Mouse (Mus musculus) right cerebral cortex, postnatal 14 days (tissue): Measurements from ENCODE around the gene Gpc1.
A peak's percentile ranks its signal among the peaks of the same experiment; 100 is the strongest.

Experiments used
- DNase-seq: peaks from one replicate; pipeline ENCODE4 v3.0.0; 2022

The Gpc1 gene

GRCm38 (mm10) chr1:92837931-92838833 is 6.7 kb downstream of the Gpc1 start:
- no peak for DNase-seq

- DNase-seq, result no peak
These were observed 7.8 kb downstream of the Gpc1 start for GRCm38 (mm10) chr1:92839211-92839610.

GRCm38 (mm10) chr1:92840231-92840890 is 8.9 kb downstream of the Gpc1 start:
- DNase-seq, result no peak

DNA sequence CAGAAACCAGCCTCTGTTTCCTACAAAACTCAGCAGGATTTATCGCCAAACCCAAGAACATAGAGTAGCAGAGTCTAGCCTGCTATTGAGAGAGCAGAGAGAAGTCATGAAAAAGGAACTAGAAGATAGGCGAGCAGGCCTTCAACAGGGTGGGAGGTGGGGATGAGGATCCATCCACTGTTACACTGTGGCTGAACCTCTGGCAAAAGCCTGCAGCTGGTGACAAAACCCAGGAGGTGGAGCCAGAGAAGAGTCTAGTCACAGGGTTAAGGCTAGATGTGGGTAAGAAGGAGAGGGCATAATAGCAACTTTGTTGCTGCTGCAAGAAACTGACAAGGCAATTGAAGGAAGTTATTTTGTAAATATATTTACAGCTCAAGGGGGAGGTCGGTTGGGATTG is 10.0 kb downstream of the Gpc1 start:
- no peak for DNase-seq

DNA sequence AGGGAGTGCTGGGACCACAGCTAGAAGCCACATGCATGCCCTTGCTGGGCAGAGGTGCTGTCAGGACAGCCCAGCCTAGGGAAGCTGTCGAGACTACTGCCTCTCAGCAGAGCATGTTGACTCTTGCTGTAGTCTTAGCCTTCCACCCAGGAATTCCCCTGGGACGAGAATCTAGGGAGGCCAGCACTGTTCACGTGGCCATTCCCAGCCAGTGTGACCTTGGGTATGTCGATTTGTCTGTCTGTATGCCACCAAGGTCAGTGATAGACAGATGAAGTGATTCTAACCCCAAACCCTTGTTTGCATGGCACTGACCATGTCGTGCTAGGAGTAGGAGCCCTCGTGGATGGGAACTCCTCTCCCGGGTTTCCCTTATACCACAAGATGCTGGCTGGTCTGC is 14.4 kb downstream of the Gpc1 start:
- DNase-seq, result no peak

GRCm38 (mm10) chr1:92847873-92848839 is 16.7 kb downstream of the Gpc1 start:
- DNase-seq, result peak; percentile 67

GRCm38 (mm10) chr1:92849491-92849890 is 18.0 kb downstream of the Gpc1 start:
- DNase-seq, result no peak

DNA sequence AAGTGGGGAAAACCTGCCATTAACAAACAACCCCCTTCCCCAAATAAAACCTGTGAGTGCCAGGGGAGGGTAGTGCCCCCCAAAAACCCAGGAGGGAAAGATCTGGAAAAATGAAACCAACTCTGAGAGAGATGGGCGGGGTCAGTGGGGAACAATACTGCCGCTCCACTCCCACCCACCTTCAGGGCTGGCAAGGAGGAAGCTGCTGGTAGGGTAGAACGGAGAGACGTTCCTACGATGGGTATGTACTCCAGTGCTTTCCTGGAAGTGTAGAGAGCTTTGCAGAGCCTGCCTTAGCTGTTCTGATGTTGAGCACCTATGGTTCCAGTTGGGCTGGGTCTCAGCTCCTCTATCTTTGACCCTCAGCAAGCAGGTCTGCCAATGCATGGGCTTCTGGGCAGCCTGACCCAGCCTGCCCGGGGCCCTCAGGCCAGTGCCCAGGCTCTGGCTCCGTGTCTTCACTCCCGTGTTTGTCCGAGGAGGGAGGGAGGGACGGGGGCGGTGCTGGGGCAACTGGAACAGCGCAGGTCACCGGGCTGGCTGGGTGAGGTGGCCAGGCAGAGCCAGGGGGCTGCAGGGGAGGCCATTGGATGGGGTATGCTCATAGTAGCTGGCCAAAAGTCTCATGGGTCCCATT is 18.6 kb downstream of the Gpc1 start:
- DNase-seq, result no peak

GRCm38 (mm10) chr1:92852450-92852849 is 21.0 kb downstream of the Gpc1 start:
- no peak for DNase-seq

DNA sequence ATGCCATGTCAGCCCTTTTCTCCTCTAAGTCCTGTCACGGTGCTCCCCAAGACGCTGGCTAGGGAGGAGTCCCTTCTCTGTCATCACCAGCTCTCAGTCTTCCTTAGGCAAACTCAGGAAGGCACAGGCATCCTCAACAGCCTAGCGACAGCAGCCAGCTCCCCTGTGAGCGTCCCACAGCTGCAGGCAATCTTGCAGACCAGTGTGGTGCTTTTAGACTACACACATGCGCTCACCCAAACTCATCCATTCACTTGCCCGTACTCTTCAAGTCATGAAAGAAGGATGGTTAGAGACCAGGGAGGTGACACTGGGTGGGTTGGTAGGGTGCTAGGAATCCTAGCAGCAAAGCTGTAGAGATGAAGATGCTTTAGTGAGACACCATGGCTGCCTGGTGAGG is 30.1 kb downstream of the Gpc1 start:
- no peak for DNase-seq

DNA sequence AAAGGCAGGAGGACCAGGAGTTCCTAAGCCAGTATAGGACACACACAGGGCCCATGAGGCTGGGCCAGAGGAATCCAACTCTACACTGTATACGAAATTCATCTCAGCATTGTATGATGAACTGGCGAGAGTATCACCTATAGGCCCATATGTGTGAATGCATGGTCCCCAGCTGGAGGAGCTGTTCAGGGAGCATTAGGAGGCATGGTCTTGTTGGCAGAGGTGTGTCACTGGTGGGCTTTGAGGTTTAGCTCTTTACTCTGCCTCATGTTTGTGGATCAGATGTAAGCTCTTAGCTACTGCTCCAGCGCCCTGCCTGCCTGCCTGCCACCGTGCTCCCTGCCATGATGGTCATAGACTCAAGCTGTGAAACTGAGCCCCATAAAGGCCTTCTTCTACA is 31.8 kb downstream of the Gpc1 start:
- no peak for DNase-seq

DNA sequence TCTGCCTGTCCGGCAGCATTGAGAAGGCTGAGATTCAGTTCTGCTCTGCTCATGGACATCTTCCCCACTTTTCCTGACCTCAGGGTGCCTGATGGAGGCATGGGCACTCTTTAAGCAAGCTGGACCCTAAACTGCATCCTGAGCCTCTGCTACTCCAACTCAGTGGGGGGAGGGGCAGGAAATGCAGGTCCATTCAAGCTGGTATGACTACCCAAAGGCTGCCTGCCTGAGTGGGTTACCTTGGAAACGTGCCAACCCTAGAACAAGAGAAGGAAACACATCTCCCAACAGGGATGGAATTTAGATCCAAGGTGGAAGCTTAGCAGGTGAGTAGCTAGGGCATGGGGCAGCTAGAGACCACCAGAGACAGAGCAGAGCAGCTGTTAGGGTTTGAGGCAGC is 34.7 kb downstream of the Gpc1 start:
- DNase-seq, result peak; percentile 42

- no peak for DNase-seq
These were observed 38.5 kb downstream of the Gpc1 start for GRCm38 (mm10) chr1:92869985-92870384.

DNA sequence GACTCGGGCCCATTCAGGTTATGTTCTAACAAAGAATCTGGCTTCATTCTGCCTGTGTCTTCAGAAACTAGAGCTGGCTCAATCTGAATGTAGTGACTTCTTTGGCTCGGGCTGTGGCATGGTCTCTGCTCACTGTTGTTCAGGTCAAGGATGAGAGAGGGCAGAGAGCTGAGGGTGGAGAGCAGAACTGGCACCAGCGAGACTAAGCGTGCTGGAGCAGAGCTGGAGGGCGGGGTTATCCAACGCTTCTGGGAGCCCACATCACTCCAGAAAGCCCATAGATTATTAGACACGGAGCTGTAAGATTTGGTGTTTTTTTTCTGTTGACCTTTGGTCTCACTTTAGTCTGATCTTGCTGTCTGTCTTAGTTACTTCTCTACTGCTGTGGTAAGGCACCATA is 41.2 kb downstream of the Gpc1 start:
- DNase-seq, result no peak

DNA sequence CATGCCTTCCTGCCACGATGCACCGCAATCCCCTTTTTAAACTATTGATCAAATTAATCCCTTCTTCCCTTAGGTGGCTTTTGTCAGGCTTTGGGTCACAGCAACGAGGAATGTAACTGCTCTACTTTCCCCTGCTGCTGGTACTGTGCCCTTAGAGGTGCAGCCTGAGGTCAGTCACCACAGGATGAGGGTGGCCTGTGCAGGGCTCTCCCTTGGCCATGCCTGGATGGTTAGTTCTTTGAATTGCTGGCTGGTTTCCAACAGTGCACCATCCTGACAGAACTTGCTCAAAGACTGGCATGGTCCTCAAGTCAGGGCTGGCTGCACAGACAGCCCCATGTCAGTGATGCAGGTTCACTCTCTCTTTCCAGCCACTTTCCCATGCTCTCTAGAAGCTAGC is 42.6 kb downstream of the Gpc1 start:
- DNase-seq, result no peak

DNA sequence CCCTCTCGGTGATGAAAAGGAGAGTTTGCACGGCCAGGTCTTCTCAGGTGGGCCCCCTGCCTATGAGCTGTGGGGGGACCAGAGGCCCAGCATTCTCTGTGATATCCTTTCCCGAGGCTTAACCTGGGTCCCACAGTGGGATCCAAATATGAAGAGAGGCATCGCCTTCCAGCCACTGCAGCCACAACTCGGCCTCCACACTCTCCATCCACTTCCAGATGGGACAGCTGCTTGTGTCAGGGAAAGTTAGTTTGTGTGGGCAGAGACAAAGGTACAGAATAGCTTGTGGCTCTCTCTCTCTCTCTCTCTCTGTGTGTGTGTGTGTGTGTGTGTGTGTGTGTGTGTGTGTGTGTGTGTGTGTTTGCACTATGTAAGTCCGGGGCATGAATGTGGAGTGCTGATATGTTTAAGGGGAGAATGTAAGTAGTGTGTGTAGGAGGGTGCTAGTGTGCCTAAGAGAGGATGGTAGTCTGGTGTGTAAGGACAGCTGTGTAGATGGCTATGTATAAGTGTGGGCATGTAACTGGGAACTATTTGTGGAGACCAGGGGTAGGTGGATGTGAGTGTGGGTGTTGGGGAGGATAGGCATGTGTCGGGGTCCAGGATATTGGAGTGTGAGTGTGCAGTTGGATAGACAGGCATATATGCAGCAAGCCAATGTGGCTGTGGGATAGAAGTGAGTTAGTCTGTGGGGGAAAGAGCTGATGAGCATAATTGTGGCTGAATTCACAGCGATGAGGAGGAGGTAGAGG is 44.1 kb downstream of the Gpc1 start:
- DNase-seq, result no peak

DNA sequence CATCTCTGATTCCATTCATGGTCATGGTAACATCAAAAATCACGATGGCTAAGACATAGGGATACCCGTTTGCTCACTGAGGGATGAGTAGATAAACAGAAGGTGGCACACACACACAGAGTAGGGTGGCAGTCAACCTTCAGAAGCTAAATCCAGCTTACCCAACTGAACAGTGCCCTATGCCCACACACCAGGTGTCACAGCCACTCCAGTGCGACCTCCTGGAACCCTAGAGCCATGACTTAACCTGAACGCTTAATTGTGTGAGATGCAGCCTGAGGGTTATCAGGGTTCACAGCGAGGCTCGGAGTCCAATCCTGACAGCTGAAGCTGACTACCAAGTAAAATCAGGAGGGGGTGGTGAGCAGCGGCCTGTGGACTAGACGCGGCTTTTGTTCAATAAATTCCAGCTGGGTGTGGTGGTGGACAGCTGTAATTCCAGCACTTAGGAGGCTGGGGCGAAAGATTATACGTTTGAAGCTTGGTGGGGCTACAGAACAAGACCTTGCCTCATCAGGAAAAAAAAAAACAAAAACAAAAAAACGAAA is 46.1 kb downstream of the Gpc1 start:
- DNase-seq, result no peak

GRCm38 (mm10) chr1:92878066-92878741 is 46.8 kb downstream of the Gpc1 start:
- DNase-seq, result no peak

- DNase-seq, result peak; percentile 40
These were observed 47.8 kb downstream of the Gpc1 start for GRCm38 (mm10) chr1:92879266-92879665.

- DNase-seq, result no peak
These were observed 48.7 kb downstream of the Gpc1 start for GRCm38 (mm10) chr1:92880101-92880500.

DNA sequence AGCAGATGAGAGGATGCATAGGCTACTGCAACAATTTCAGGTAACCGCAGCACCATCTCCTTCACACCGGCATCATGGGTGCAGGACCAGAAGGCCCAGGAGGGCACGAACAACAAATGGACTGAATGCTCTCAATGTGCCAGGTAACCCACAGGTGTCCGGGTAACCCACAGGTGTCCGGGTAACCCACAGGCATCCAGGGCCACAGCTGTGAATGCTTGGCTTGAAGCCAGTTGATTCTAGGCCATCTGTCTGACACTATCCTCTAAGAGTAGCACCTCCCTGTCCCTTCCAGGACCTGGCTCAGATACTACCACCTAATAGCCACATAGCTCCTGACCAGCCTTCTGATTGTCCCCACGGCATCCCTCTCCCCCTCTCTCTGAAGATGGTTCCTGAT is 50.5 kb downstream of the Gpc1 start:
- no peak for DNase-seq
